Mouse (Mus musculus) thymus, postnatal 4 days (tissue): ENCODE data around the gene Tcte1.

ENCODE experiments used
- DNase-seq: peaks from one replicate; pipeline ENCODE4 v3.0.0; 2021

Gene Tcte1

GRCm38 (mm10) chr17:45585725-45586448, 62.7 kb downstream of the Tcte1 start:
- peak; percentile 13 for DNase-seq

GRCm38 (mm10) chr17:45586449-45586837, 63.2 kb downstream of the Tcte1 start:
- DNase-seq: peak; percentile 64

GRCm38 (mm10) chr17:45588370-45588769, 65.1 kb downstream of the Tcte1 start:
- DNase-seq: peak; percentile 2

- DNase-seq: no peak
These were observed 66.0 kb downstream of the Tcte1 start for GRCm38 (mm10) chr17:45589236-45589635.

- DNase-seq: peak; percentile 5
These were observed 66.6 kb downstream of the Tcte1 start for GRCm38 (mm10) chr17:45589844-45590243.

- peak; percentile 7 for DNase-seq
These were observed 67.2 kb downstream of the Tcte1 start for GRCm38 (mm10) chr17:45590410-45590809.

- DNase-seq: peak; percentile 38
These were observed 68.7 kb downstream of the Tcte1 start for GRCm38 (mm10) chr17:45591701-45592605.
